Mouse (Mus musculus) liver, postnatal 0 days (tissue): ENCODE measurements around the gene Atp2b2. TPM values are rescaled to one million over a fixed set of nuclear protein-coding genes. Genes with fewer than 3 reads are reported as not detected.
A peak's percentile ranks its signal among the peaks of the same experiment; 100 is the strongest.

Source experiments
- ATAC-seq: fragments of 200-750 bp; cut with Nextera tagmentation; 2 replicates; pipeline ENCODE4 v1.8.0; 2017; ENCODE audit warnings: mild to moderate bottlenecking, moderate library complexity
- DNase-seq: peaks from one replicate; pipeline ENCODE4 v3.0.0-alpha.2; 2016
- H3K27ac ChIP-seq: fragments of 300-500 bp; sonication (generic); 2 replicates; pipeline ENCODE4 v1.5.1; 2014; ENCODE audit warnings: antibody characterized with exemption, moderate library complexity, mild to moderate bottlenecking, low read depth
- H3K27me3 ChIP-seq: fragments of 300-500 bp; sonication (generic); 2 replicates; pipeline ENCODE4 v1.6.1; 2014; ENCODE audit warnings: low read length, control low read depth, mixed read lengths; ENCODE audit not compliant: insufficient read depth
- H3K36me3 ChIP-seq: fragments of 300-500 bp; sonication (generic); replicated peaks from 2 replicates; pipeline ENCODE4 v1.6.1; 2014; ENCODE audit warnings: mild to moderate bottlenecking, control low read depth, low read length, moderate library complexity, mixed read lengths; ENCODE audit not compliant: insufficient read depth
- H3K4me1 ChIP-seq: fragments of 300-500 bp; sonication (generic); 2 replicates; pipeline ENCODE4 v1.6.1; 2014; ENCODE audit warnings: antibody characterized with exemption, mild to moderate bottlenecking, control low read depth; ENCODE audit not compliant: insufficient read depth
- H3K4me2 ChIP-seq: fragments of 300-500 bp; sonication (generic); 2 replicates; pipeline ENCODE4 v1.6.1; 2014; ENCODE audit warnings: low read depth, mild to moderate bottlenecking, low read length, moderate library complexity, mixed read lengths
- H3K4me3 ChIP-seq: fragments of 300-500 bp; sonication (generic); 2 replicates; pipeline ENCODE4 v1.5.1; 2014; ENCODE audit warnings: low read depth, low read length
- H3K9ac ChIP-seq: fragments of 300-500 bp; sonication (generic); replicated peaks from 2 replicates; pipeline ENCODE4 v1.6.1; 2014; ENCODE audit warnings: mild to moderate bottlenecking, moderate library complexity
- H3K9me3 ChIP-seq: fragments of 300-500 bp; sonication (generic); 2 replicates; pipeline ENCODE4 v1.6.1; 2016; ENCODE audit warnings: mild to moderate bottlenecking, control low read depth, low read length, mixed read lengths
- CTCF ChIP-seq: sonication (generic); IDR thresholded peaks from 2 replicates; pipeline ENCODE4 v1.5.1; 2016; ENCODE audit warnings: antibody characterized with exemption, low read depth
- EP300 ChIP-seq: IDR thresholded peaks from 2 replicates; pipeline ENCODE4 v1.6.1; 2016; ENCODE audit warnings: antibody characterized with exemption, low read depth, mild to moderate bottlenecking
- WGBS: fragments of 180-500 bp; shearing (Covaris S2); extraction: QIAGEN DNeasy Blood & Tissue Kit; methylation state at CpG from one replicate; pipeline ENCODE4 v1.1.7; 2014; ENCODE audit not compliant: insufficient replicate concordance; 5-methylcytosine and 5-hydroxymethylcytosine counted together
- polyA plus RNA-seq: library from polyadenylated mRNA; unstranded; fragments of >200 nt; fragmentation: Nextera tagmentation; extraction: Ambion mirVana; gene quantifications from 2 replicates; pipeline ENCODE4 v1.2.1, GENCODE M21; 2015

The Atp2b2 gene
- polyA plus RNA-seq, 1 experiment from 2014 or later = 0.41 TPM

- Histone ChIP-seq H3K4me2 (no peak overlapping the region), H3K27ac (no peak overlapping the region), H3K27me3 (no peaks in the 10 kb centered on the region), H3K9me3 (no peaks in the 10 kb centered on the region), H3K36me3 (no peaks in the 10 kb centered on the region), H3K9ac (no peak overlapping the region), H3K4me3 (no peak overlapping the region), H3K4me1 (no peaks in the 10 kb centered on the region)
- DNase-seq (no peak), ATAC-seq (no peak)
- WGBS = 13% methylated on average over 1 of the region's 1 CpGs
- TF ChIP-seq EP300 = no peak
- no peak for TF ChIP-seq CTCF
These were observed 31.8 kb upstream of the Atp2b2 start for GRCm38 (mm10) chr6:114074256-114074655.

GRCm38 (mm10) chr6:114071564-114071963, 29.2 kb upstream of the Atp2b2 start:
- H3K4me2 ChIP-seq = no peak overlapping the region
- H3K9me3 ChIP-seq = no peaks in the 10 kb centered on the region
- no peak overlapping the region for H3K9ac ChIP-seq
- no peaks in the 10 kb centered on the region for H3K36me3 ChIP-seq
- no peak overlapping the region for H3K4me3 ChIP-seq
- no peak for TF ChIP-seq EP300
- TF ChIP-seq CTCF = peak; percentile 70
- no peaks in the 10 kb centered on the region for H3K27me3 ChIP-seq
- ATAC-seq (no peak), DNase-seq (peak; percentile 59)
- H3K4me1 ChIP-seq = no peaks in the 10 kb centered on the region
- no peak overlapping the region for H3K27ac ChIP-seq
- WGBS = 10% methylated on average over 4 of the region's 4 CpGs

- ATAC-seq = no peak
- H3K9me3 ChIP-seq = no peaks in the 10 kb centered on the region
- no peak overlapping the region for H3K27ac ChIP-seq
- no peak for DNase-seq
- no peak overlapping the region for H3K9ac ChIP-seq
- H3K27me3 ChIP-seq = no peaks in the 10 kb centered on the region
- H3K4me2 ChIP-seq = no peak overlapping the region
- WGBS = 83% methylated on average over 2 of the region's 2 CpGs
- H3K4me3 ChIP-seq = no peak overlapping the region
- H3K4me1 ChIP-seq = no peaks in the 10 kb centered on the region
- no peaks in the 10 kb centered on the region for H3K36me3 ChIP-seq
- TF ChIP-seq EP300 (no peak), CTCF (no peak)
These were observed 20.7 kb upstream of the Atp2b2 start for GRCm38 (mm10) chr6:114063100-114063499.

- Histone ChIP-seq H3K4me3 (no peak overlapping the region), H3K27ac (no peak overlapping the region), H3K4me1 (no peaks in the 10 kb centered on the region), H3K4me2 (no peak overlapping the region), H3K27me3 (no peaks in the 10 kb centered on the region), H3K9me3 (no peaks in the 10 kb centered on the region), H3K36me3 (no peaks in the 10 kb centered on the region), H3K9ac (no peak overlapping the region)
- no peak for DNase-seq
- TF ChIP-seq EP300 = no peak
- TF ChIP-seq CTCF = no peak
- no peak for ATAC-seq
These were observed 20.3 kb upstream of the Atp2b2 start for GRCm38 (mm10) chr6:114062688-114063087.

- Histone ChIP-seq H3K4me2 (no peak overlapping the region), H3K27me3 (no peaks in the 10 kb centered on the region), H3K27ac (no peak overlapping the region), H3K4me3 (no peak overlapping the region), H3K36me3 (no peaks in the 10 kb centered on the region), H3K9ac (no peak overlapping the region), H3K9me3 (no peaks in the 10 kb centered on the region), H3K4me1 (no peaks in the 10 kb centered on the region)
- ATAC-seq (no peak), DNase-seq (no peak)
- 76% methylated on average over 7 of the region's 7 CpGs for WGBS
- TF ChIP-seq EP300 (no peak), CTCF (no peak)
These were observed 16.8 kb upstream of the Atp2b2 start for GRCm38 (mm10) chr6:114059206-114059605.

- DNase-seq (no peak), ATAC-seq (no peak)
- WGBS = 56% methylated on average over 15 of the region's 15 CpGs
- TF ChIP-seq EP300 (no peak), CTCF (no peak)
- Histone ChIP-seq H3K4me3 (no peak overlapping the region), H3K27ac (no peak overlapping the region), H3K4me2 (no peak overlapping the region), H3K4me1 (no peaks in the 10 kb centered on the region), H3K9ac (no peak overlapping the region), H3K27me3 (no peaks in the 10 kb centered on the region), H3K36me3 (no peaks in the 10 kb centered on the region), H3K9me3 (no peaks in the 10 kb centered on the region)
These were observed 15.8 kb upstream of the Atp2b2 start for GRCm38 (mm10) chr6:114058030-114058808.
